Mouse (Mus musculus) liver (tissue): ENCODE measurements around the gene Ccdc187.

Source experiments
- DNase-seq: peaks from one replicate; pipeline ENCODE4 v3.0.0-alpha.2; 2020; ENCODE audit warnings: mixed read lengths

Ccdc187 gene

GRCm38 (mm10) chr2:26294457-26294856 is at the start of gene Ccdc187:
Gene Ccdc187 (minus strand): TSS chr2:26294557.
- no peak for DNase-seq

DNA sequence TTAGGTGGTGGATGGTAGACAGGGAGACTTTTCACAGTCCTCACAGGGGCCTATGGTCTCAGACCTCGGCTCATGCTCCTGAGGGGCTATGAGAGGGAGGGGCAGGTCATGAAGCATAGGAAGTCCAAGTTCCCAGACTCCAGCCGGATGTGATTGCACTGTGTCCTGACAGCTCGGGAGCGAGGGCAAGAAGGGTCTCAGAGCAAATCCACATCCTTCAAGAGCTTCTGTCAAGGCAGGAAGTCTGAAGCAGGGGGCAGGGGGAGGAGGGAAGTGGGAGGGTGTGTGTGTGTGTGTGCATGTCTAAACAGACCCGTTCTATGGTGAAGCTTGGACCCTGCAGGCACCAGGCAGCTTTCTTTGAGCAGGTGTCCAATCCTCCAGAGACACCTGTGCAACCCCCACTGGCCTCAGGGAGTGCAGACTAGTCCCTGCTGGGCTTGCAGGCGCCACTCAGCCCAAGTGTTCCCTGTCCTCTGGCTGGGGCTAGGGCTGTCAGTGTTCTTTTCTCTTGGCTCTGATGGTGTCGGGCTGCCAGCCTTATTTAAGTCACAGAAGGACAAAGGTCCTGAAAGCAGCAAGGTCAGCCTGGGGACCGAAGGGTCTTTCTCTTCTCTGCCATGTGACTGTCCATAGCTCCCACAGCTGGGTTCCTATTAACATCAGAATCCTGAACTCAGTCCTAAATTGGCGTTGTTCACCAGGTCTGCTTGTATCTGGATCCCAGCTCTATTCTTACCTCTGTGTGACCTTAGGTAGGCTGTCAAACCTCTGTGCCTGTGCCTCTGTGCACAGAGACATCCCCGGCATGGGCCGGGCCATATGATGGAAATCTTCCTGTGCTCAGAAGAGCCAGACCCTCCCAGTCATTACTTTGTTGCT is 48.5 kb upstream of the Ccdc187 start:
- peak; percentile 27 for DNase-seq

DNA sequence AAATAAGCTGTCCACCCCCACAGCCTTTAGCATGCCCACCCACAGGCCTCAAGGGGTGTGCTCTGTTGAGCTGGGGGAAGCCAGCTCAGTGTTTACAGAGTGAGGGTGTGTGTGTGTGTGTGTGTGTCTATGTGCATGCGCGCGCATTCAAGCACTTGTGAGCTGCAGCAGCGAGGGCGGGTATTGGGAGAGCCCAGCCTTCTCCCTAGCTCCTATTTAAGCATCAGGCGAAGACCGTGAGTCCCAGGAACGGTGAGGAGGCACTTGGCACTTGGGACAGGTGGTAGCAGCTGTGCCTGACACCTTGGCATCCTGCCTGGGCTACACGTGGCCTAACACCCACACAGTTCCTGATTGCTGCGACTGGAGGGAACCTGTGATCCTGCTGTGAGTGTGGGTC is 47.7 kb upstream of the Ccdc187 start:
- peak; percentile 29 for DNase-seq

GRCm38 (mm10) chr2:26341510-26341981 is 47.2 kb upstream of the Ccdc187 start:
- DNase-seq = no peak

DNA sequence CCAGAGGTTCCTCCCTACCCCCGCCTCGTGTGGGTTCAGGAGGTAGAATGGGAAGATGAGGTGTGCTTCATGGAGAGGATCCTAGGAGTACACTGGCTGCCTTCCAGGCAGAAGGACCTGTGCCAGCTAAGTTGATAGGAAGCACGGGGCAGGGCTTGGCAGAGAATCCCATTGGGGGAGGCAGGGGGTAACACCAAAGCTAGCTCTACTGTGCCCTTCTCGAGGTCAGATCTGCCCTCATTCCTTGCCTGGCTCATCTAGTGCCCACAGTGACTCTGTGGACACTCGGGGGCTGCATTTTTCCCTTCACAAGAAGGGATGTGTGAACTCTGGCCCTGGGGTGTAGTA is 44.8 kb upstream of the Ccdc187 start:
- no peak for DNase-seq

DNA sequence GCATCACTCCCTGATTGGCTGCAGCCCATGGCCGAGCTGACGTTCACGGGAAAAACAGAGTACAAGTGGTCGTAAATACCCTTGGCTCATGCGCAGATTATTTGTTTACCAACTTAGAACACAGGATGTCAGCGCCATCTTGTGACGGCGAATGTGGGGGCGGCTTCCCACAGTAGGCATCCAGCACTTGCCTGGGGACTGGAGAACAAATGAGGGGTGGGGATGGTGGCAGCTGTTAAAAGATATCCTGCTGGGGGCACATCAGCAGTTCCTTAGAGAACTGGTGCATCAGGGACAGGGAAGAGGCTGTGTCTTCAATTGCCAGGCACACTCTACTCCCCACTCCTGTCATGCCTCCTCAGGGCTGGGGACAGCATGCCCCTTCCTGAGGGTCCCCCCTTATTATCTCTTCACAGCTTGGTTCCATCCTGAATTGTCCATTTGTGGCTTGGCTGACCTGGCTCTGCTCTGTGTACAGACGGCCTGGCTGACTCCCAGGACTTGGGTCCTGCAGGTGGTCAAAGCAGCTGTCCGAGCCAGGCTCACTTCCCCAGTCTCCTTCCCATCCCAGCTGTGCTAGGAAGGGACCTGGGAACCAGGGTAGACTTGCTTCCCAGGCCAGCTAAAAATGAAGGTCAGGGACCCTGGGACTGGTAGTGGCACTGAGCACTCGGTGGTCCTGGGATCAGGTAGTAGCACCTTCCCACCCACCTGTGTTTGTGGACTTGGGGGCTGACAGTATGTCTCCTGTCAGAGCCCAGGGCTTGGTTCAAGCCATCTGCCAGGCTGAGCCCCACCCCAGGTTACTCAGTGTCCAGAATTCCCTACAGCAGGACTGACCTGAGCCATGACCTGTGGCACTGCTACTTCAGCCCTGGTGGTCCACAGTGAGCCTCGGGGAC is 44.2 kb upstream of the Ccdc187 start:
- DNase-seq = no peak

DNA sequence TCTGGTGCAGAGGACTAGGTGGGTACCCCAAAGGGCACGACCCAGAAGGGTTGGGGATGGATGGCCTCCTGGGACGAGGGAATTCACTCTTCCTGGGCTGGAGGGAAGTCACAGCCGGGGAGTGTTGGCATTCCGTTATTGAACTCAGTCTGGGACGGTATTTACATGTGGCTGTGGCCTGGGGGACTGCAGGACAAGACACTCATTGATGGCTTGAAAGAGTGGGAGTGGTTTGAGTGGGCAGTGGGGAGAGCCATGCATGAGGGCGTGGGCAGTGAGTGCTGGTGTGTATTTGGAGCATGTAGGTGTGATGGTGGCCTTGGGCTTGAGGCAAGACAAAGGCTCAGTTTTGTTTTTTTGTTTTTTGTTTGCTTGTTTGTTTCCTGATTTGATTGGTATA is 36.3 kb upstream of the Ccdc187 start:
- DNase-seq = no peak

DNA sequence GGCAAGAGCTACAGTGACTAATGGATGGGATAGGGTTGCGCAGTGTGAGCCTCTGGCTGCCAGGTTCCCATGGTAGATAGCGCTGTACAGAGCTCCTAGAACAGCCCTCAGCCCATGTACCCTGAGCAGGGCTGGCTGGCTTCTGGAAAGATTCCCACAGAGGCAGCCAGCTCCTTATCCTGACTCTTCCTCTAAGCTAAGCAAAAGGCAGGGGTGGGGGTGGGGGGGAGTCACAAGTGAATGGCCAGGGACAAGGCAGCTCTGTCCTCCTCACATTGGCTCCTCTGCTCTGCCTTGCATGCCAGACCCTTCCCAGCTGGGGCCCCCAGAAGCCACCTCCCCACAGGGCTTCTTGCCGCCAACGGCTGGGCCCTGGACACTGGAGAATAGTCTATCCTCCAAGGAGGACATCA is 35.7 kb upstream of the Ccdc187 start:
- no peak for DNase-seq

DNA sequence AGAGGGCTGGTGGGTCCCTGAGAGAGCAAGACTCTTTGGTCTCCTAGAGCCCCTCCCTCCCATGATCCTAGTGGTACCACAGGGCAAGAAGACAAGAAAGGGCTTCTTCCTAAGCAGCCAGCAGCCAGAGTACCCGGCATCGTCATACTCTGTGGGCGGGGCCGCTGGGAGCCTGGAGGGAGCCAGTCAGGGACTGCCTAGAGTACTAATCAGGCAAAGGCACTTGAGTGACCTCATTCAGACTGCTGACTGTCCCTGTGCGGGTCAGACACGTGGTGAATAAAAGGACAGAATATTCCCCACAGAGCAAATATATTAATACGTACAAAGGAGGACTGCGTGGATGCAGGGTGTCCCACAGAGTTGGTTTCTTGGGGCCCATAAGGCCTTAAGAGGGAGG is 35.0 kb upstream of the Ccdc187 start:
- DNase-seq = peak; percentile 40

DNA sequence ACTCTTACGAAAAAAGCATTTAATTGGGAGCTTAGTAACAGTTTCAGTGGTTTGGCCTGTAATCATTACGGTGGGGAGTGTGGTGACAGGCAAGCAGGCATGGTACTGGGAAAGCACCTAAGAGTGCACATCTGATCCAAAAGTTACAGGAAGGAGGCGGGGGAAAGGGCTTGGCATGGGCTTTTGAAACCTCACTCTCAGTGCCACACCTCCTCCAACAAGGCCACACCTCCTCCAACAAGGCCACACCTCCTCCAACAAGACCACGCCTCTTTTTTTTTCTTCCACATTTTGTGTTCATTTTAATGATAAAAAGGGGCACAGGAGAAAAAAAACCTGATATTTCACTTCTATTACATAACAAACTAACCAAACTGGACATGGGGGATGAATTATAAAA is 33.5 kb upstream of the Ccdc187 start:
- DNase-seq = no peak

DNA sequence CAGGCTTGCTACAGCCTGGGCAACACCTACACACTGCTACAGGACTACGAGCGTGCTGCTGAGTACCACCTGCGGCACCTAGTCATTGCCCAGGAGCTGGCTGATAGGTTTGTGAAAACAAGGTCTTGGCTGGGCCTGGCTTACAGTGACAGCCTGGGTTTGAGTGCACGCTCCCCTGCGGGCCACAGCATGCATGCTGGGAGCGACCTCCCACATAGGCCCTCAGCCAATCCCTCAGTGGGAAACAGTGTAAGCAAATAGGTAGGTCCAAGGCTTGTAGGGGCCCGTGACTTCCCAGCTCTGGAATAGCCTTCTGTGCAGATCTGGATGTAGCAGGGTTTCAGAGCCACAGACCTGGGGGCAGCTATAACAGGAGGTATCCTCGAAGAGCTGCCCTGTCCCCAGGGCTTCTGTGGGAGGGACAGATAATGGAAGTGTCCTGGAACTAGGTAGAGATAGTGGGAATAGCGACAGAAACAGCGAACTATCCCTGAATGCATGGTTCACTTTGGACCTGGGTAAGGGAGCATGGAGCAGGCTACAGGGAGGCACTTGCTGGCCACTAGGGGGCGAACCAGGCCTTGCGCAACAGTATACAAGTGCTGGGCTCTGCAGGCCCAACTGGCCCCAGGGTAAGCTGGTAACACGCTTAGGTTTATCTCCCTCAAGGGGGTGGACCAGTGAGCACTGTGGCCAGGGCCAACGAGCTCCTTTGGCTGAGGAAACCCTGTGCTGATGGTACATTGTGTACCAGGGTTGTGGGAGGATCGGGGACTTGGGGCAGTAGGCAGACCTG is 31.2 kb upstream of the Ccdc187 start:
- DNase-seq = peak; percentile 82

GRCm38 (mm10) chr2:26324917-26325316 is 30.6 kb upstream of the Ccdc187 start:
- DNase-seq = peak; percentile 27

DNA sequence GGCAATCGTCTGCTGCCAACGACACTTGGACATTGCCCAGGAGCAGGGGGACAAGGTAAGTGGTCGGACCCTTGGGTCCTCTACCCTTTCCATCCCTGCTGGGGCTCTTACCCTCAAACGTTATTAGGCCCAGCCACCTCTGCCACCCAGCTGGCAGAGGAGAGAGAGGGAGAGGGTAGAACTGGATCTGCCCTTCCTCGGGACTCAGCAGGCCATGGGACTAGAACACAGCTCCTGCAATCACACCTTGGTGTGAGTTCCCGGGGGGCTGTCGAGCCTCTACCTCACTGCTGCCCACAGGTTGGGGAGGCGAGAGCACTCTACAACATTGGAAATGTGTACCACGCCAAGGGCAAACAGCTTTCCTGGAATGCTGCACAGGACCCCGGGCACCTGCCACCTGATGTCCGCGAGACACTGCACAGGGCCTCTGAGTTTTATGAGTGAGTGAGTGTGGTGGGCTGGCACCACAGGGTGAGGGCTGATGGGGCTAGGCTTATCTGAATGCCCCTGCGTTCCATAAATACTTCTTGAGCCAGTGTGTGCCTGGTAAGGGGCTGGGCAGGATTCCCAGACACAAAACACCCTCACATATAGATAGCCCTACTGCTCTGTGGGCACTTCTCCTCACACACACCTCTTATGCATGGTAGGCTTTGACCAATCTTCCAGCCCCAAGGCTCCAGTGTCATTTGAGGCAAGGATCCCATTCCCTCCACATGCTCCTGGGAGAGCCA is 29.4 kb upstream of the Ccdc187 start:
- no peak for DNase-seq

GRCm38 (mm10) chr2:26320245-26321185 is 26.2 kb upstream of the Ccdc187 start:
- no peak for DNase-seq

- DNase-seq = no peak
These were observed 25.3 kb upstream of the Ccdc187 start for GRCm38 (mm10) chr2:26319519-26320244.

DNA sequence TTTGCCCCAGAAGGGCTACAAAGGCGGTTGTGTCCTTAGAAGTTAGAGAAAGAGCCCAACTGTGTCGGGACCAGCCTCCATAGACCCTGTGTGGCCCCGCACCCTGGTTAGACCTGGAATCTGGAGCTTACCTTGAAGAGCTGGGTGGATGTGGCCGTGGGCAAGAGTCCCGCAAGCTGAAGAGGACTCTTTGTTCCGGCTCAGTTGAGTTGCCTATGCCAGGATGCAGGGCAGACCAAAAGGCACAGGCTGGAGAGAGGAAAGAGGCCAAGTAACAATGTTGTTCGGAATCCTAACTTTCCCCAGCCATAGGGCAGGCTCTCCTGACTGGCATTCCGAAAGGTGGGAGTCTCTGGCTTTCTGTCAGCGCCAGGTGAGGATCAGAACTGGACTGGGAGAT is 24.8 kb upstream of the Ccdc187 start:
- DNase-seq = no peak

GRCm38 (mm10) chr2:26317991-26318672 is 23.8 kb upstream of the Ccdc187 start:
- DNase-seq = no peak

DNA sequence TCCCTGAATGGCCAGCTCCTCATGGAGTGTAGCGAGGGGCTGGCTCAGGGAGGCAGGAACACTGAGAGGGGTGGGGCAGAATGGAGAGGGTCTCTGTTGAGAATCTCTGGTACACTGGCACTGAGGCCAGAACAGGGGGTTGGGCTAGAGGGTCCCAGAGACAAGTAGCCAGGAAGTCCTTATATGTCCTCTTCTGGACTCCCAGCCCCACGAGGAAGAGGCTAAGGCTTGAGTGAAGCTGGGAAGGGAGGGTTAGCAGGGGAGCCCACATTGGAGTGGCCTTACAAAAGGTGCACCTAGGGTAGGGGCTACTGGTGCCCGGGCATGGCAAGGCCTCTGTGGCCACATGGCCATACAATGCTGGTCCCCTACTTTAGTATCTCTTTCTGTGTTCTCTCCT is 23.0 kb upstream of the Ccdc187 start:
- no peak for DNase-seq

- no peak for DNase-seq
These were observed 22.4 kb upstream of the Ccdc187 start for GRCm38 (mm10) chr2:26316576-26317246.
